Mouse (Mus musculus) liver, adult 2 months (tissue): ENCODE measurements around the gene Glcci1.

Experiments used
- CTCF ChIP-seq: fragments of 200-500 bp; IDR thresholded peaks from 2 replicates; pipeline ENCODE4 v1.5.1; 2011; ENCODE audit warnings: low read depth, low read length, control low read depth
- POLR2A ChIP-seq: fragments of 200-500 bp; IDR thresholded peaks from 2 replicates; pipeline ENCODE4 v1.6.1; 2011; ENCODE audit warnings: low read length, control low read depth; ENCODE audit not compliant: insufficient read depth; ENCODE audit errors: extremely low read depth

- no peak for TF ChIP-seq CTCF
- TF ChIP-seq POLR2A = no peak
Measured at GRCm38 (mm10) chr6:8623045-8623444, 113.6 kb downstream of the Glcci1 start.
